Mouse (Mus musculus) myocyte (in vitro differentiated cells): ENCODE measurements at regions not wholly inside any gene's neighbourhood (a gene's known extent, or its start where the extent isn't known, plus 50 kb on each side); places are given as distances from the start of the nearest gene placed in this dataset.

Source experiments
- TCF12 ChIP-seq: IDR thresholded peaks from one replicate; pipeline ENCODE4 v1.6.1; 2011; ENCODE audit warnings: mild to moderate bottlenecking, control low read depth; ENCODE audit not compliant: poor library complexity, insufficient read depth, severe bottlenecking
- TCF3 ChIP-seq: IDR thresholded peaks from one replicate; pipeline ENCODE4 v1.6.1; 2011; ENCODE audit warnings: low read depth, control low read depth; ENCODE audit not compliant: insufficient read length

DNA sequence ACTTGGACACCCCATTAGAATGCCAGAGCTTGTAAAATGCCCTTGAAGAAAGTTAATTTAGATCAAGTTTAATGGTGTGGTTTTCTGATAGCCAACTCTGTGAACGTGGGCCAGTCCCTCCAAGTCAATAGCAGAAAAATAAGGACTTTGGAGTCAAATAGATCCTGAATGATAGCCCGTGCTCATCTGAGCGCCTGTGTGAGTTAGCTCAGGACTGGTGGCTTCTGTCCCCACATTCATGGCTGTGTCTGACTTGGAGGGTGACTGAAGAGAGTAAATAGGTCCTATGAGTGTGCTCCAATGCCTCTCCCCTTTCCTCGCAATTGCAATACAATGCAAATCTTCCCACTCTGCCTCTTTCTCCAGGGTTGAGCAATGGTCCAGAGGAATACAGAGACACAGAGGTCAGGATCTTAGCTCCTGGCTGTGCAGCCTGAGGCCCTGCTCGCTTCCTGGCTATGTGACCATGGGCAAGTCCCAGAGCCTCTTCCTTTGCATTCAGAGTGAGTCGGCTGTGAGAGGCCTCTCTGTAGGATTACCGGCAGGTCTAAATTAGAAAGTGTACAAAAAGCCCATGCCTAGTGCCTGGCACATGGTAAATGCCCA, 164.2 kb upstream of the Lpp start:
- TF ChIP-seq TCF12 = no peak
- TF ChIP-seq TCF3 = no peak
